Mouse (Mus musculus) limb, embryonic 11.5 days (tissue): ENCODE data around the gene Dnal4. TPM values are rescaled to one million over a fixed set of nuclear protein-coding genes. Genes with fewer than 3 reads are reported as not detected.

Experiments used
- ATAC-seq: fragments of 200-750 bp; cut with Nextera tagmentation; 2 replicates; pipeline ENCODE4 v1.8.0; 2017; ENCODE audit warnings: low read depth; ENCODE audit not compliant: insufficient number of reproducible peaks, low FRiP score, low TSS enrichment
- DNase-seq: peaks from one replicate; pipeline ENCODE4 v3.0.0-alpha.2; 2015; ENCODE audit warnings: low spot score
- H3K27ac ChIP-seq: fragments of 300-500 bp; sonication (generic); replicated peaks from 2 replicates; pipeline ENCODE4 v1.5.1; 2014; ENCODE audit warnings: low read depth, mild to moderate bottlenecking, low read length
- H3K27me3 ChIP-seq: fragments of 300-500 bp; sonication (generic); 2 replicates; pipeline ENCODE4 v1.6.1; 2014; ENCODE audit warnings: mild to moderate bottlenecking, low read length, mixed read lengths; ENCODE audit not compliant: control insufficient read depth, insufficient read depth
- H3K36me3 ChIP-seq: fragments of 300-500 bp; sonication (generic); 2 replicates; pipeline ENCODE4 v1.6.1; 2014; ENCODE audit warnings: mild to moderate bottlenecking, low read length, moderate library complexity, mixed read lengths; ENCODE audit not compliant: control insufficient read depth, insufficient read depth
- H3K4me1 ChIP-seq: fragments of 300-500 bp; sonication (generic); 2 replicates; pipeline ENCODE4 v1.6.1; 2014; ENCODE audit warnings: low read length, mixed read lengths; ENCODE audit not compliant: control insufficient read depth, insufficient read depth
- H3K4me2 ChIP-seq: fragments of 300-500 bp; sonication (generic); 2 replicates; pipeline ENCODE4 v1.6.1; 2014; ENCODE audit warnings: low read depth, mild to moderate bottlenecking, moderate library complexity; ENCODE audit not compliant: severe bottlenecking
- H3K4me3 ChIP-seq: fragments of 300-500 bp; sonication (generic); 2 replicates; pipeline ENCODE4 v1.5.1; 2014; ENCODE audit warnings: low read depth, low read length
- H3K9ac ChIP-seq: fragments of 300-500 bp; sonication (generic); 2 replicates; pipeline ENCODE4 v1.6.1; 2014; ENCODE audit warnings: mild to moderate bottlenecking, low read length
- H3K9me3 ChIP-seq: fragments of 300-500 bp; sonication (generic); 2 replicates; pipeline ENCODE4 v1.6.1; 2016; ENCODE audit warnings: low read length; ENCODE audit not compliant: control insufficient read depth
- WGBS: fragments of 180-500 bp; shearing (Covaris S2); extraction: QIAGEN DNeasy Blood & Tissue Kit; methylation state at CpG from one replicate; pipeline ENCODE4 v1.1.7; 2014; 5-methylcytosine and 5-hydroxymethylcytosine counted together
- polyA plus RNA-seq: library from polyadenylated mRNA; unstranded; fragments of >200 nt; fragmentation: Nextera tagmentation; extraction: Ambion mirVana; gene quantifications from 2 replicates; pipeline ENCODE4 v1.2.1, GENCODE M21; 2014

Dnal4 gene
- polyA plus RNA-seq, 1 experiment from 2014 or later: 62.1 TPM

DNA sequence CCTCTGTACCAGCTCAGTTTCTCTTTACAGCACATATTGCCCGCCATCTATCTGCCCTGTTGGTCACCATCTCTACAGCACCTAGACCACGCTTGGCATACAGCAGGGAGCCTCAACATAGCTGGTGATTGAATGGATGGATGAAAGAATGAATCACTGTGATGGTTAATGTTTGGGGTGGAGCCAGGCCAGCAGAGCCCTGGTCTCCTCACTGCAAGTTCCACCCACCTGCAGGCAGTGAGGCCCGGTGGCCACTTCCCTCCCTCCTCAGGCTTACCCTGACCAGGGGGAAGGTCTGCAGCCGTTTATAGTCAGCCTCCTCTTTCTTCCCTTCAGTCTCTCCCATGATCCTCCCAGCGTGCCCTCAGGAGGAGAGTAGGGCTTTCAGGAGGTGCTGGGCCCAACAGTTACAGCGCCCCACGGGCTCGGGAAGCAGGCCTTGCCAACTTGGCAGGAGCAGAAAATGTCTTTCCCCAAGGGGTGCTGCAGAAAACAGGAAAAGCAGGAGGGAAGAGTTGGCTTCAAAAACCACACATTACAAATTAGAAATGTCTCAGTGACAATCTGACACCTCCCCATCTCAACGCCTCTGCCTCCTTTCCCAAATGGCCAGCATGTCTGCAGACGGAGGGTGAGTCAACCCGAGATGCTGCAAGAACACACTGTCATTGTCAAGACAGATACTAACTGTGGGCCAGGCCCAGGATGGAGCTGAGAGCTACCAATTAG lies 12.9 kb downstream of the Dnal4 start:
- Histone ChIP-seq H3K9ac (0 out of 2 replicates have a peak overlapping the region, but pooled peaks have one; percentile 12), H3K27ac (no peak overlapping the region), H3K9me3 (no peaks in the 10 kb centered on the region), H3K4me3 (no peak overlapping the region), H3K4me2 (no peak overlapping the region), H3K27me3 (no peaks in the 10 kb centered on the region), H3K36me3 (no peaks in the 10 kb centered on the region; the same call in 1 of the 2 replicates), H3K4me1 (no peaks in the 10 kb centered on the region)
- DNase-seq (no peak), ATAC-seq (no peak)
- WGBS: 84% methylated on average over 11 of the region's 11 CpGs

DNA sequence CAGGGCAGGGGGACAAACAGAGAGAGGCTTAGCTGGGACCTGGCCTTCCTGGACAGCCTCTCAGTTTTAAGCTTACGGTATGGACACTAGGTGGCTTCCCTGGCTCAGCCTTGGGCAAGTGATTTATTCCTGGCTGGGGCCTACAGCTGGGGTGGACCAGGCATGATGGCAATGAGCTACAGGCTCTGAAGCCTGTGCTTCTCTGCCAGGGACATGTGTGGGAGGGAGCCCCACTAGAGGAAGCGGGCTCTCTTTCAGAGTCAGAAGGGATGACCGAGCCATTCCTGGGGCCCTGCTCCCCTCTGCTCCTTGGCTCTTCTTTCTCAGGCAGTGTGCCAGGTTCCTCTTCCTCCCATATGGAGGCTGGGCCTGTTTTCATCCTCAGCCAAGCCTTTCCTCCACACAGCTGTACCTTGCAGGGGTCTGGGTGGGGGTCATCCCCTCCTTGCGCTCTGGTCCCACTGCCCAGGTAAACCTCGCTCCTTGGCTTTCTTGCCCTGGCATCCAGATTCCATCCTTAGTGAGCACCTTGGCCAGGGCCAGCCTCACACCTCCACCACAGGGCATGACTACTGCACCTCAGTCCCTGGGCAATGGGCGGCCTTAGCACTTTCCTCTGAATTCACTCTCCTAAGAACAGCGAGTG lies 13.9 kb downstream of the Dnal4 start:
- DNase-seq: no peak
- ATAC-seq: no peak
- Histone ChIP-seq H3K9me3 (no peaks in the 10 kb centered on the region), H3K36me3 (no peaks in the 10 kb centered on the region; the same call in 1 of the 2 replicates), H3K4me1 (no peaks in the 10 kb centered on the region), H3K27me3 (no peaks in the 10 kb centered on the region), H3K9ac (no peak overlapping the region), H3K4me2 (no peak overlapping the region), H3K4me3 (no peak overlapping the region), H3K27ac (no peak overlapping the region)
- WGBS: 90% methylated on average over 7 of the region's 7 CpGs

DNA sequence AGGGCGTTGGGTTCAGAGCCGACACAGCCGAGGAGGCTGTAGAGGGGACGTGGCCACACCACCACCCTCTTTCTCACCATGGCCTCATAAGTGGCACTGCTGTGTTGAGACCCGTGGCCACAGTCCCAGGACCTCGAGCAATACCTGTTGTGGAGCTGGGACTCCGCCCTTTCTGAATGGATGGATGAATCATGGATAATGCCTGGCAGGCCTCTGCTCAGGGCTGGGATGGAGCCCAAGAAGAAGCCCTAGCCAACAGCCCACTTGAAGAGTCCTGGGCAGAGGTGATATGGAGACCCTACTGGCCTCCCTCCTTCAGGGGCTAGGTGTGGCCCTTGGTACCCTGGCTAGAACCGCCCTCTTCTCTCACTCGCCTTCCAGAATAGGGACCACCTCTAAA lies 14.6 kb downstream of the Dnal4 start:
- ATAC-seq (no peak), DNase-seq (no peak)
- 88% methylated on average over 9 of the region's 9 CpGs for WGBS
- Histone ChIP-seq H3K4me2 (no peak overlapping the region), H3K27me3 (no peaks in the 10 kb centered on the region), H3K36me3 (no peaks in the 10 kb centered on the region; the same call in 1 of the 2 replicates), H3K9ac (no peak overlapping the region), H3K4me1 (no peaks in the 10 kb centered on the region), H3K27ac (no peak overlapping the region), H3K9me3 (no peaks in the 10 kb centered on the region), H3K4me3 (no peak overlapping the region)

DNA sequence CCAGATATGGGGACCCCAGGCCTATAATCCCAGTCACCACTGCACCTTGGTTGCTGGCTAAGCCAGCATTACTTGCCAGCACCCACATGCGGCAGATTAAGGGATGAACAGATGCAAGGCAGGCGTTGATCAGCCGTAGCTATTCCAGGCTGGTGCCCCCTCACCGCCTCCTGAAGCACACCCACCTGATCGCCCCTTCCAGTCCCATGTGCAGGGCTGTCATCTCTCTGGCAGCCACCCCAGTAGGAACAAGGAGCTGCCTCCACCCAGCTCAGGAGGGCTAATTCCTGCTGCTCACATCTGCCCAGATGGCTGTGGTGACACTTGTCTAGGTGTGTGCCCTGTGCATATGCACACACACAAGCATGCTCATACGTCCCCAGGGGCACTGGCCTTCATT lies 16.7 kb downstream of the Dnal4 start:
- H3K4me2 ChIP-seq: no peak overlapping the region
- H3K27me3 ChIP-seq: no peaks in the 10 kb centered on the region
- no peak overlapping the region; the same call in 1 of the 2 replicates for H3K9ac ChIP-seq
- H3K4me3 ChIP-seq: no peak overlapping the region
- no peaks in the 10 kb centered on the region for H3K4me1 ChIP-seq
- no peaks in the 10 kb centered on the region; the same call in 1 of the 2 replicates for H3K36me3 ChIP-seq
- WGBS: 88% methylated on average over 6 of the region's 6 CpGs
- no peaks in the 10 kb centered on the region for H3K9me3 ChIP-seq
- no peak overlapping the region for H3K27ac ChIP-seq
- DNase-seq: no peak
- ATAC-seq: no peak

DNA sequence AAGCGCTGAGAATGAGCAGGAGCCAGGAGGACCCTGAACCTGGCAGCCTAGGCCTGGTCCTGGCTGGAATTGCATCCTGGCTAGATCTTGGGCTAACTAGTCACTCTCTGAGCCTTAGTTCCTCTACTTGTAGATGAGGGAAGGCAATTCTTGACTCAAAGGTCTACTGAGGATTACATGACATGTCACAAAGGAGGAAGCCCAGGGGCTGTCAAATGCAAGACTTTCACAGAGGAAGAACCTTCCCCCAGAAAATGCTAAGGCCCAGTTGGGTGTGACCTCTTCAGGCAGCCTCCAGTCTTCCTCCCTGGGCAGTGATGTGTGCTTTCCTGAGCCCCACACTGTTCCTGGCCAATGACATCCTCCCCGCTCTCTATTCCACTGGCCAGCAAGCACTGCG lies 20.5 kb downstream of the Dnal4 start:
- Histone ChIP-seq H3K4me1 (no peaks in the 10 kb centered on the region), H3K4me3 (no peak overlapping the region), H3K4me2 (no peak overlapping the region), H3K36me3 (no peaks in the 10 kb centered on the region; the same call in 1 of the 2 replicates), H3K27ac (no peak overlapping the region), H3K27me3 (no peaks in the 10 kb centered on the region), H3K9me3 (no peaks in the 10 kb centered on the region), H3K9ac (no peak overlapping the region)
- ATAC-seq: no peak
- WGBS: 96% methylated on average over 3 of the region's 3 CpGs
- no peak for DNase-seq

DNA sequence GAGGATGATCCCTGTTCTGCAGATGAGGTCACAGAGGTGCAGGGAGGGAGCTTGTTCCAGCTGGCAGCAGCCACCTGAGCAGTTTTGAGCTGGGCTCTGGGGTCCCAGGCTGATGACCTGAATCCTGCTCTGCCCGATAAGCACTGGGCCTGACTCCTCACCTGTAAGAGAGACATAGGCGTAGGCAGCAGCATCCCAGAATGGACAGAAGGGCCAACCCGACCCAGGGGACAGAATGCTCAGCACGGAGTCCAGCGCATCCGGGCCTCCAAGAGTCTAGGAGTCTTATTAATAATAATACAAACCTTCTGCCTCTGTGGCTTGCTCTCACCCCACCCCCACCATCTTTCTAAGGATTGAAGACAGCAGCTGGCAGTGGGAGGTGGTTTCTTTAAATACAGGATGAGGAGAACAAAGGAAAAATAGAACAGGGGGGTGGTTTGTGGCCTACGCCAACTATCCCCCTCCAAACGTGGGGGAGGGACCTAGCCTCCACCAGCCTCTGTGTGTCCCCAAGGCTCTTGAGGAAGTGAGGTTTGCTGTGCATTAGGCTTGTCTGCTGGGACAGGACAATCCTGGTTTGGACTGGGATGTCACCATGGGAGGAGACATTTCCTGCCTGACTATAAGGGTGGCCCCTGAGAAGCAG lies 21.5 kb downstream of the Dnal4 start:
- Histone ChIP-seq H3K27me3 (no peaks in the 10 kb centered on the region), H3K4me3 (no peak overlapping the region), H3K4me2 (no peak overlapping the region), H3K9ac (no peak overlapping the region), H3K36me3 (no peaks in the 10 kb centered on the region), H3K27ac (no peak overlapping the region), H3K4me1 (no peaks in the 10 kb centered on the region), H3K9me3 (no peaks in the 10 kb centered on the region)
- DNase-seq (no peak), ATAC-seq (no peak)
- 73% methylated on average over 8 of the region's 8 CpGs for WGBS

DNA sequence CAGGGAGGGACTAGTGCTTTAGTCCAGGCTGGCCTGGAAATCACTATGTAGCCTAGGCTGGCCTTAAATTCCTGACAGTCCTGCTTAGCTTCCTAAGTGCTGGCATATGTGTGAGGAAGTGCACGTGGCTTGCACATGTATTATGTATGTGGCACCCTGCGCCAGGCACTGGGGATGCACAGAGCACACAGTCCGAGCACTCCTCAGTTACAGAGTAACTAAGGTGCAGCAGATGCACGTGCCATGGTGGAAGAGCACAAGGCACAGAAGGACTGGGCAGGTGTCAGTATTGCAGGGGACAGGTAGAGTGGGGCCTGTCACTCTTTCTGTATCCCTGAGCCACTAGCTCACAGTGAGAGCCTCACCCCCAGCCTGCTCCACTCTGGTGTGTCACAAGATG lies 22.5 kb downstream of the Dnal4 start:
- H3K4me2 ChIP-seq: no peak overlapping the region
- ATAC-seq: no peak

DNA sequence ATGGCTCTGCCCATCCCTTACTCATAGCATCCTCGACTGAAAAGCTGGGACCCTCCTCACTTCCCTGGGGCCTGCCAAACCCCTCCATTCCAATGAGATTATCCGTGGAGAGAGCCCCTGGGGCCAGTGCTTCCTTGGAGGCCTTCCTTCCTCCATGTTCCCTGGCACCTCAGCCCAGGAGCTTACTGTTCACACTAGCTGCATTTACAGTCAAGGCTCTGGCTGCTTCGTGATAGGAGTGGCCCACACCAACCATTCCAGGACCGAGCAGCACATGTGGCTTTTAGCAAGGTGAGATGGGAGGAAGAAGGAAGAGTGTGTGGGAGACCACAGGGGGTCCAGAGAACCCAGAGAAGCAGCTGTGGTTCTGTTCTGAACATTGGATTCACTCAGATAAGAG lies 23.8 kb downstream of the Dnal4 start:
- Histone ChIP-seq H3K4me2 (no peak overlapping the region), H3K27ac (no peak overlapping the region), H3K9ac (no peak overlapping the region), H3K4me3 (no peak overlapping the region), H3K36me3 (no peaks in the 10 kb centered on the region), H3K9me3 (no peaks in the 10 kb centered on the region), H3K4me1 (no peaks in the 10 kb centered on the region), H3K27me3 (no peaks in the 10 kb centered on the region)
- DNase-seq (no peak), ATAC-seq (no peak)
- WGBS: 50% methylated on average over 4 of the region's 4 CpGs

More for the DNA sequence above, 22.5 kb downstream of the Dnal4 start:
- H3K27ac ChIP-seq: no peak overlapping the region
- no peak overlapping the region for H3K4me3 ChIP-seq
- H3K9me3 ChIP-seq: no peaks in the 10 kb centered on the region
- H3K9ac ChIP-seq: no peak overlapping the region
- WGBS: 90% methylated on average over 4 of the region's 4 CpGs
- DNase-seq: no peak
- H3K36me3 ChIP-seq: no peaks in the 10 kb centered on the region
- H3K4me1 ChIP-seq: no peaks in the 10 kb centered on the region
- H3K27me3 ChIP-seq: no peaks in the 10 kb centered on the region
